Mouse (Mus musculus): ENCODE measurements around the gene Lhb. TPM values are rescaled to one million over a fixed set of nuclear protein-coding genes. Genes with fewer than 3 reads are reported as not detected.

The Lhb gene
- polyA plus RNA-seq, 1 experiment from 2014 or later: not detected

GRCm38 (mm10) chr7:45470869-45471268 is 50.2 kb downstream of the Lhb start:
- peak; percentile 77 for DNase-seq (ENCODE audit: low spot score)

Small RNA genes within 50 kb of the gene (microRNA-seq; reads per million reads assigned to microRNA genes)
- gene Gm22133 (ENCODE audit: borderline number of aligned reads): not detected

Other genes starting within 250 kb of the Lhb start
- not detected in 2 replicates for gene Gfy, start 241.3 kb upstream of the Lhb start, polyA plus RNA-seq (2015; fragmentation: Nextera tagmentation; extraction: Ambion mirVana)
- not detected in 2 replicates for gene Pth2, start 239.8 kb upstream of the Lhb start, polyA plus RNA-seq (2015; fragmentation: Nextera tagmentation; extraction: Ambion mirVana)
- 0.20 and 0.37 TPM in 2 replicates for gene Ccdc155, start 215.9 kb upstream of the Lhb start, polyA plus RNA-seq (2015; fragmentation: Nextera tagmentation; extraction: Ambion mirVana)
- gene Dkkl1, start 208.7 kb upstream of the Lhb start, polyA plus RNA-seq (2015; fragmentation: Nextera tagmentation; extraction: Ambion mirVana): 5.1 and 7.6 TPM in 2 replicates
- gene Tead2, start 205.1 kb upstream of the Lhb start, polyA plus RNA-seq (2015; fragmentation: Nextera tagmentation; extraction: Ambion mirVana): 4.8 and 5.1 TPM in 2 replicates
- 143 and 146 TPM in 2 replicates for gene Cd37, start 181.7 kb upstream of the Lhb start, polyA plus RNA-seq (2015; fragmentation: Nextera tagmentation; extraction: Ambion mirVana)
- 0.17 TPM in 1 of 2 replicates, not detected in the other for gene Slc6a16, start 179.7 kb upstream of the Lhb start, polyA plus RNA-seq (2015; fragmentation: Nextera tagmentation; extraction: Ambion mirVana)
- gene Slc6a21, start 143.3 kb upstream of the Lhb start, polyA plus RNA-seq (2015; fragmentation: Nextera tagmentation; extraction: Ambion mirVana): 0.08 TPM in 1 of 2 replicates, not detected in the other
- 4.9 and 5.2 TPM in 2 replicates for gene Trpm4, start 87.0 kb upstream of the Lhb start, polyA plus RNA-seq (2015; fragmentation: Nextera tagmentation; extraction: Ambion mirVana)
- gene Hrc, start 85.5 kb upstream of the Lhb start, polyA plus RNA-seq (2015; fragmentation: Nextera tagmentation; extraction: Ambion mirVana): 0.08 and 0.09 TPM in 2 replicates
- 0.27 and 0.49 TPM in 2 replicates for gene Ppfia3, start 53.8 kb upstream of the Lhb start, polyA plus RNA-seq (2015; fragmentation: Nextera tagmentation; extraction: Ambion mirVana)
- gene Lin7b, start 50.2 kb upstream of the Lhb start, polyA plus RNA-seq (2015; fragmentation: Nextera tagmentation; extraction: Ambion mirVana): 0.49 and 0.79 TPM in 2 replicates
- gene Snrnp70, start 25.1 kb upstream of the Lhb start, polyA plus RNA-seq (2015; fragmentation: Nextera tagmentation; extraction: Ambion mirVana): 198 and 222 TPM in 2 replicates
- gene Kcna7, start 15.2 kb upstream of the Lhb start, polyA plus RNA-seq (2015; fragmentation: Nextera tagmentation; extraction: Ambion mirVana): 0.14 and 0.34 TPM in 2 replicates
- gene Ntf5, start 7.1 kb upstream of the Lhb start, polyA plus RNA-seq (2015; fragmentation: Nextera tagmentation; extraction: Ambion mirVana): 3.9 and 4.2 TPM in 2 replicates
- gene Gys1, start 14.0 kb downstream of the Lhb start, polyA plus RNA-seq (2015; fragmentation: Nextera tagmentation; extraction: Ambion mirVana): 9.4 and 10.5 TPM in 2 replicates
- gene Ruvbl2, start 17.3 kb downstream of the Lhb start, polyA plus RNA-seq (2015; fragmentation: Nextera tagmentation; extraction: Ambion mirVana): 129 and 143 TPM in 2 replicates
- gene Ftl1, start 39.1 kb downstream of the Lhb start, polyA plus RNA-seq (2015; fragmentation: Nextera tagmentation; extraction: Ambion mirVana): 3,702 and 3,772 TPM in 2 replicates
- gene Bax, start 46.1 kb downstream of the Lhb start, polyA plus RNA-seq (2015; fragmentation: Nextera tagmentation; extraction: Ambion mirVana): 177 and 178 TPM in 2 replicates
- 2.6 and 2.8 TPM in 2 replicates for gene Tulp2, start 61.1 kb downstream of the Lhb start, polyA plus RNA-seq (2015; fragmentation: Nextera tagmentation; extraction: Ambion mirVana)
- not detected in 2 replicates for gene Gm45808, start 66.0 kb downstream of the Lhb start, polyA plus RNA-seq (2015; fragmentation: Nextera tagmentation; extraction: Ambion mirVana)
- 1.1 and 1.5 TPM in 2 replicates for gene Dhdh, start 68.0 kb downstream of the Lhb start, polyA plus RNA-seq (2015; fragmentation: Nextera tagmentation; extraction: Ambion mirVana)
- 110 and 111 TPM in 2 replicates for gene Nucb1, start 89.6 kb downstream of the Lhb start, polyA plus RNA-seq (2015; fragmentation: Nextera tagmentation; extraction: Ambion mirVana)
- 16.2 and 17.2 TPM in 2 replicates for gene Ppp1r15a, start 105.4 kb downstream of the Lhb start, polyA plus RNA-seq (2015; fragmentation: Nextera tagmentation; extraction: Ambion mirVana)
- 3.3 and 4.6 TPM in 2 replicates for gene Plekha4, start 105.5 kb downstream of the Lhb start, polyA plus RNA-seq (2015; fragmentation: Nextera tagmentation; extraction: Ambion mirVana)
- gene Hsd17b14, start 134.1 kb downstream of the Lhb start, polyA plus RNA-seq (2015; fragmentation: Nextera tagmentation; extraction: Ambion mirVana): 1.1 and 1.2 TPM in 2 replicates
- 86.5 and 87.3 TPM in 2 replicates for gene Bcat2, start 149.3 kb downstream of the Lhb start, polyA plus RNA-seq (2015; fragmentation: Nextera tagmentation; extraction: Ambion mirVana)
- 17.5 and 20.5 TPM in 2 replicates for gene Fgf21, start 194.7 kb downstream of the Lhb start, polyA plus RNA-seq (2015; fragmentation: Nextera tagmentation; extraction: Ambion mirVana)
- 1.4 and 3.2 TPM in 2 replicates for gene Fut1, start 196.5 kb downstream of the Lhb start, polyA plus RNA-seq (2015; fragmentation: Nextera tagmentation; extraction: Ambion mirVana)
- gene Izumo1, start 201.0 kb downstream of the Lhb start, polyA plus RNA-seq (2015; fragmentation: Nextera tagmentation; extraction: Ambion mirVana): 0.08 and 0.16 TPM in 2 replicates
- 2.9 and 4.4 TPM in 2 replicates for gene Rasip1, start 206.7 kb downstream of the Lhb start, polyA plus RNA-seq (2015; fragmentation: Nextera tagmentation; extraction: Ambion mirVana)
- gene Mamstr, start 219.2 kb downstream of the Lhb start, polyA plus RNA-seq (2015; fragmentation: Nextera tagmentation; extraction: Ambion mirVana): 1.6 and 1.9 TPM in 2 replicates
- gene Fut2, start 245.6 kb downstream of the Lhb start, polyA plus RNA-seq (2015; fragmentation: Nextera tagmentation; extraction: Ambion mirVana): 0.44 and 0.52 TPM in 2 replicates